Mouse (Mus musculus) midbrain, embryonic 10.5 days (tissue): Measurements from ENCODE around the gene Klrb1c. TPM values are rescaled to one million over a fixed set of nuclear protein-coding genes. Genes with fewer than 3 reads are reported as not detected.

Source experiments
- DNase-seq: peaks from one replicate; pipeline ENCODE4 v3.0.0-alpha.2; 2017; ENCODE audit warnings: low spot score
- H3K27ac ChIP-seq: fragments of 300-500 bp; sonication (generic); replicated peaks from 2 replicates; pipeline ENCODE4 v1.5.1; 2016; ENCODE audit warnings: mild to moderate bottlenecking
- H3K27me3 ChIP-seq: fragments of 300-500 bp; sonication (generic); 2 replicates; pipeline ENCODE4 v1.6.1; 2016; ENCODE audit warnings: low read depth, mild to moderate bottlenecking; ENCODE audit not compliant: poor library complexity, severe bottlenecking
- H3K36me3 ChIP-seq: fragments of 300-500 bp; sonication (generic); 2 replicates; pipeline ENCODE4 v1.6.1; 2016; ENCODE audit warnings: mild to moderate bottlenecking, moderate library complexity
- H3K4me1 ChIP-seq: fragments of 300-500 bp; sonication (generic); 2 replicates; pipeline ENCODE4 v1.6.1; 2016
- H3K4me3 ChIP-seq: fragments of 300-500 bp; sonication (generic); 2 replicates; pipeline ENCODE4 v1.5.1; 2016; ENCODE audit warnings: mild to moderate bottlenecking, moderate library complexity
- H3K9me3 ChIP-seq: fragments of 300-500 bp; sonication (generic); replicated peaks from 2 replicates; pipeline ENCODE4 v1.6.1; 2016; ENCODE audit warnings: mild to moderate bottlenecking
- WGBS: fragments of 180-500 bp; shearing (Covaris S2); methylation state at CpG from one replicate; pipeline ENCODE4 v1.1.7; 2016; 5-methylcytosine and 5-hydroxymethylcytosine counted together
- polyA plus RNA-seq: library from polyadenylated mRNA; unstranded; fragments of >200 nt; fragmentation: Nextera tagmentation; extraction: Ambion mirVana; gene quantifications from 2 replicates; pipeline ENCODE4 v1.2.1, GENCODE M21; 2016

Klrb1c gene
- polyA plus RNA-seq: not detected in 2 replicates

GRCm38 (mm10) chr6:128789115-128789514 lies at the start of gene Klrb1c:
Gene Klrb1c, minus strand, starts transcription at chr6:128789215.
- Histone ChIP-seq H3K27ac (no peak within 1 kb of the TSS), H3K36me3 (no peaks in the 10 kb centered on the region), H3K4me3 (no peak within 1 kb of the TSS), H3K27me3 (no peaks in the 10 kb centered on the region), H3K4me1 (no peaks in the 10 kb centered on the region), H3K9me3 (no peaks in the 10 kb centered on the region)
- no peak for DNase-seq
- 87% methylated on average over 2 of the region's 2 CpGs for WGBS

GRCm38 (mm10) chr6:128837454-128838341 lies 48.7 kb upstream of the Klrb1c start:
- Histone ChIP-seq H3K4me3 (peak overlapping the region; percentile 74), H3K9me3 (no peaks in the 10 kb centered on the region), H3K36me3 (no peaks in the 10 kb centered on the region), H3K4me1 (peaks cover 30% of the 10 kb centered on the region), H3K27ac (peak overlapping the region; percentile 93), H3K27me3 (0 out of 2 replicates have a peak, but pooled peaks cover 5% of the 10 kb centered on the region)
- peak; percentile 60 for DNase-seq
- WGBS: 2% methylated on average over 14 of the region's 14 CpGs

GRCm38 (mm10) chr6:128836955-128837334 lies 47.9 kb upstream of the Klrb1c start:
- Histone ChIP-seq H3K9me3 (no peaks in the 10 kb centered on the region), H3K36me3 (no peaks in the 10 kb centered on the region), H3K4me3 (peak overlapping the region; percentile 74; the same call in 1 of the 2 replicates), H3K27ac (peak overlapping the region; percentile 93), H3K4me1 (peaks cover 26% of the 10 kb centered on the region), H3K27me3 (0 out of 2 replicates have a peak, but pooled peaks cover 4% of the 10 kb centered on the region)
- WGBS: 90% methylated on average over 6 of the region's 6 CpGs
- no peak for DNase-seq

GRCm38 (mm10) chr6:128836191-128836954 lies 47.4 kb upstream of the Klrb1c start:
- no peaks in the 10 kb centered on the region for H3K27me3 ChIP-seq
- no peak overlapping the region for H3K4me3 ChIP-seq
- no peak overlapping the region for H3K27ac ChIP-seq
- H3K9me3 ChIP-seq: no peaks in the 10 kb centered on the region
- WGBS: 78% methylated on average over 8 of the region's 8 CpGs
- no peak for DNase-seq
- peaks cover 20% of the 10 kb centered on the region; the same call in 1 of the 2 replicates for H3K4me1 ChIP-seq
- H3K36me3 ChIP-seq: no peaks in the 10 kb centered on the region

DNA sequence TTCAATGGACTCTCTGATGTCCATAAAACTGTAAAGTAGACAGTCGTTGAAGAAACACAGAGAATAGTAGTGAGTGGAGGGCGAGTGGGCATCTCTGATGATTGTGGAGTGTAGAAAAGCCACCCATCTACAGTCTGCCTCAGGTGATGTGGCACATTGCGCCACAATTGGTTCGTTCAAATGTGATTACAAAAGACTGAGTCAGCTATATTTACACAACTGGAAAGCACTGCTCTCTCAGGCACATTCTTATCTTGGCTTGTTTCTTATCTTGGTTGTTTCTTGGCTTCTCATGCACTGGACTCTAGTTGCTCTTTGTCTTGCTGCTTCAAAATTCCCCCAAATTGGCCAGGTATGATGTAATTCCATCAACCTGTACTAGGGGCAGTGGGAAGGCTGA lies 46.6 kb upstream of the Klrb1c start:
- no peaks in the 10 kb centered on the region for H3K36me3 ChIP-seq
- H3K4me3 ChIP-seq: no peak overlapping the region
- no peak overlapping the region for H3K27ac ChIP-seq
- H3K4me1 ChIP-seq: peaks cover 19% of the 10 kb centered on the region; the same call in 1 of the 2 replicates
- DNase-seq: no peak
- no peaks in the 10 kb centered on the region for H3K27me3 ChIP-seq
- no peaks in the 10 kb centered on the region for H3K9me3 ChIP-seq
- 87% methylated on average over 4 of the region's 4 CpGs for WGBS

DNA sequence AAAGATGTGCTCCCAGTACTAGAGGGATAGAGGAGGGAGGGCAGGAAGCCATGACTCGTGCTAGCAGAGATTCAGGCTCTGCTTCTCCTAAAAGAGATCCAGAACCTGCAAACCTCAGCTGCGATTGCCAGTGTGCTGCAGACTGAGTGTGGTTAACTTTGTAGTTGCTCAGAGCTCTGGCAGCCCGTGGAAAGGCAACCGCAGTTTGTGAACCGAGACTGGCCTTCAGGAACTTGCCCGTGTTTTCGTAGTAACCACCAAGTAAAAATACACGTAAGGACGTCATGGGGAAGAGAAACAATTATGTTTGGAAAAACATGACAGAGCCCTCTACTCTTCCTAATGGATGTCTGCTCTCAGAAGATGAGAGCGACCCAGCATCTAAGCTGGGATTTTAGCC lies 44.0 kb upstream of the Klrb1c start:
- H3K4me3 ChIP-seq: no peak overlapping the region
- no peak for DNase-seq
- no peak overlapping the region for H3K27ac ChIP-seq
- H3K36me3 ChIP-seq: no peaks in the 10 kb centered on the region
- 87% methylated on average over 10 of the region's 10 CpGs for WGBS
- H3K27me3 ChIP-seq: no peaks in the 10 kb centered on the region
- H3K9me3 ChIP-seq: no peaks in the 10 kb centered on the region
- peaks cover 16% of the 10 kb centered on the region for H3K4me1 ChIP-seq

- Histone ChIP-seq H3K9me3 (no peaks in the 10 kb centered on the region), H3K27me3 (no peaks in the 10 kb centered on the region), H3K4me1 (peaks cover 4% of the 10 kb centered on the region), H3K36me3 (no peaks in the 10 kb centered on the region), H3K27ac (no peak overlapping the region), H3K4me3 (no peak overlapping the region)
- no peak for DNase-seq
- 74% methylated on average over 4 of the region's 4 CpGs for WGBS
These were observed 40.8 kb upstream of the Klrb1c start for GRCm38 (mm10) chr6:128829837-128830236.

DNA sequence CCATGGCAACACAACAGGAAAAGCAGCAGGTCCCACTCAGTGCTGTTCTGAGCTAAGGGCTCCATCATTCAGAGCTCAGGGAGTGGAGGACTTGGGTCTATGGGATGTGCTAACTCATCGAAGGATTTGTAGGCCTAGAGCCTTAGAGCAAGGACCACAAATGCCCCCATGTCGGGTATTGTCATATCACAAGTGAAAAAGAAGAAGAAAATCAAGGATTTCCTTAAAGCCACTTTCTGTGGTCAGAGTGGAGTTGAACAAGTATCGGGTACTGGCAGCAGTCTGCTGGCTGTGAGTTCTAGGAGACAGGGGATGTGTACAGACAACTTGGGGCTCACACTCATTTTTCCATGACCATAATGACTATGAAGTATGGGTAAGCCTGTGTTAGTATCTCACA lies 37.8 kb upstream of the Klrb1c start:
- H3K27me3 ChIP-seq: no peaks in the 10 kb centered on the region
- no peaks in the 10 kb centered on the region for H3K36me3 ChIP-seq
- DNase-seq: no peak
- 86% methylated on average over 3 of the region's 3 CpGs for WGBS
- no peak overlapping the region for H3K4me3 ChIP-seq
- H3K4me1 ChIP-seq: peaks cover 4% of the 10 kb centered on the region
- no peaks in the 10 kb centered on the region for H3K9me3 ChIP-seq
- no peak overlapping the region for H3K27ac ChIP-seq

DNA sequence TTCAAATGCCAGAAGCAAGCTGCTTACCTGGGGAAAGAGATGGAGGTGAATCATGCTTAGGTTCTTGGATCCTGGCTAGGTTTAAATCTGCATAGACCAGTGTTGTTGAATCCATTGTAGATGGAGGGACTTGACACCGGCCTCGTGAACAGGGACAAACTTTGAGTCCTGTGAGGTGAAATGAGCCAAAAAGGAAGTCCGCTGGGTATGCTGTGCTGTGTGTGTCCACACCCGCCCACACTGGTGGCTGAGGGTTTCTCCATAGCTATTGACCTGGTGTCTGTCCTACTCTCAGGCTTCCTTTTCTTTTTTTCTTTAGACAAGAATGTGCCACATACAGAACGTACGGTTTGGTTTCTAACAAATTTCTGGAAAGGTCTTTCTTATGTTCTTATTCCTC lies 37.1 kb upstream of the Klrb1c start, which contains the start of the genes Gm44511 and Klrb1b:
TSS of gene Gm44511 (minus strand) at position 184 of the 400 bp plus-strand sequence.
TSS of gene Klrb1b (minus strand) at position 200 of the 400 bp plus-strand sequence.
- Histone ChIP-seq H3K27me3 (no peaks in the 10 kb centered on the region), H3K36me3 (no peaks in the 10 kb centered on the region), H3K4me3 (no peak within 1 kb of the TSS), H3K9me3 (no peaks in the 10 kb centered on the region), H3K27ac (no peak within 1 kb of the TSS), H3K4me1 (peaks cover 4% of the 10 kb centered on the region)
- DNase-seq: no peak
- 87% methylated on average over 6 of the region's 6 CpGs for WGBS

DNA sequence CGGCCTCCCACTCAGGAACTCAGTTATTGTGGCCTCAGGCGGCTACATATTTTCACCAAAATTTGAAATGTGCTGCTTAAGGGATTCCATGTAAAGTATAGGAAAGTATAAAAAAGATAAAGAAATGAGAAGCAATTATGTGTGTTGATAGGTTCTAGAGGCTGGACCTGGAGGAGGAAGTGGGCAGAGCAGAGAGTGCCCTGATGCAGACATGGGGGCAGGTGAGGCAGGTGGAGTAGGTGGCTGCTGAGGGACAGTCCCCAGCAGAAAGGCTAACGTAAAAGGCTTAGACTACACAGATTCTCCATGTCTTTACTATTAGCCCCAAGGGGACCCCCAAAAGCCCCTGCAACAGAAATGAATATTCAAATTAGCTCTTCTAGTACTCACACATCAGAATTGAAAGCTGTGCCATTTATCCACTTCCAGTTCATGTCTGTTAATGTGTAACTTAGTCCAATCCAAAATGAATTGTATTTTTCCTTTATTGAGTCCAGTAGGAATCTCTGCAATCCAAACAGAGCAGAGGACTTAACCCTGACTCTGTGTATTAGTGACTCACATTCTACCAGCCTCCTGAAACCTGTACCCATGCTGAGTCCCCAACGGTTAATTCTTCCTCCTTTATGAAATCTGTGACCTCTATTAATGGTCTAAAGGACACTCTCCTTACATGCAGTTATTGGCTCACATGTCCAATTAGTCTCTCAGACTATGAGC lies 29.2 kb upstream of the Klrb1c start:
- Histone ChIP-seq H3K4me1 (peaks cover 4% of the 10 kb centered on the region; the same call in 1 of the 2 replicates), H3K4me3 (no peak overlapping the region), H3K9me3 (no peaks in the 10 kb centered on the region), H3K27me3 (no peaks in the 10 kb centered on the region), H3K36me3 (no peaks in the 10 kb centered on the region), H3K27ac (no peak overlapping the region)
- DNase-seq: no peak
- 86% methylated on average over 4 of the region's 4 CpGs for whole genome bisulfite sequencing

- no peak overlapping the region for H3K4me3 ChIP-seq
- DNase-seq: no peak
- WGBS: 90% methylated on average over 5 of the region's 5 CpGs
- H3K27me3 ChIP-seq: no peaks in the 10 kb centered on the region
- no peaks in the 10 kb centered on the region for H3K36me3 ChIP-seq
- 0 out of 2 replicates have a peak, but pooled peaks cover 2% of the 10 kb centered on the region for H3K4me1 ChIP-seq
- H3K27ac ChIP-seq: no peak overlapping the region
- no peaks in the 10 kb centered on the region for H3K9me3 ChIP-seq
These were observed 19.5 kb upstream of the Klrb1c start for GRCm38 (mm10) chr6:128808532-128808931.

DNA sequence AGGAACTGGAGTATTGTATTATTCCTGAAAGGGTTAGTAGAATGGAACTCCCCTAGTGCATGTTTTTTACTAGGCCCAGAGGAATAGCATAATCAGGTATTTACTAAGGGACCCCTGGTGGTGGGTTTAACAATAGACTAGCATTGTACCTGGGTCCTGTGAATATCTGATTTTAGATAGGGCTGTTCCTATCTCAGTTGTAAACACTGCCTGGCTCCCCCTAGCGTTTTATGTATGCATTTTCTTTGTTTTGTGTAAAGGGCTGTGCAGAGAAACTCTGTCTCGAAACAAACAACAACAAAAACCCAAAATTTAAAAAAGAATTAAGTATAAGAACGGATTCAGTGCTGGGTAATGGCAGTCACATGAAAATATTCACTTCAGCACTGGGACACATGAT lies 18.0 kb upstream of the Klrb1c start:
- H3K36me3 ChIP-seq: no peaks in the 10 kb centered on the region
- no peak overlapping the region for H3K4me3 ChIP-seq
- H3K27me3 ChIP-seq: no peaks in the 10 kb centered on the region
- no peaks in the 10 kb centered on the region for H3K9me3 ChIP-seq
- 67% methylated on average over 3 of the region's 3 CpGs for WGBS
- H3K4me1 ChIP-seq: peaks cover 8% of the 10 kb centered on the region; the same call in 1 of the 2 replicates
- DNase-seq: no peak
- H3K27ac ChIP-seq: no peak overlapping the region
